Mouse (Mus musculus): Measurements from ENCODE around the gene Dgcr6.

GRCm38 (mm10) chr16:18108221-18108966, 55.7 kb downstream of the Dgcr6 start:
- peak; percentile 44 for TF ChIP-seq CTCF (conservative IDR thresholded peaks at IDR 0.05; ENCODE audit: low read length)
- no peak for TF ChIP-seq POU5F1 (IDR thresholded peaks at IDR 0.05; ENCODE audit: borderline replicate concordance, low read length)
